Mouse (Mus musculus) midbrain, embryonic 16.5 days (tissue): ENCODE measurements at regions not wholly inside any gene's neighbourhood (a gene's known extent, or its start where the extent isn't known, plus 50 kb on each side); places are given as distances from the start of the nearest gene placed in this dataset.

ENCODE experiments used
- ATAC-seq: fragments of 200-750 bp; cut with Nextera tagmentation; 2 replicates; pipeline ENCODE4 v1.8.0; 2017; ENCODE audit warnings: moderate TSS enrichment
- H3K27ac ChIP-seq: fragments of 300-500 bp; sonication (generic); 2 replicates; pipeline ENCODE4 v1.5.1; 2014; ENCODE audit warnings: mild to moderate bottlenecking, low read length, mixed read lengths
- H3K27me3 ChIP-seq: fragments of 300-500 bp; sonication (generic); 2 replicates; pipeline ENCODE4 v1.6.1; 2014; ENCODE audit warnings: low read depth, low read length, mixed read lengths; ENCODE audit not compliant: control insufficient read depth, insufficient read depth
- H3K36me3 ChIP-seq: fragments of 300-500 bp; sonication (generic); 2 replicates; pipeline ENCODE4 v1.6.1; 2014; ENCODE audit warnings: mild to moderate bottlenecking, low read length, moderate library complexity, mixed read lengths; ENCODE audit not compliant: control insufficient read depth, insufficient read depth
- H3K4me1 ChIP-seq: fragments of 300-500 bp; sonication (generic); 2 replicates; pipeline ENCODE4 v1.6.1; 2014; ENCODE audit warnings: mild to moderate bottlenecking, low read length, mixed read lengths; ENCODE audit not compliant: control insufficient read depth, insufficient read depth
- H3K4me2 ChIP-seq: fragments of 300-500 bp; sonication (generic); 2 replicates; pipeline ENCODE4 v1.6.1; 2014; ENCODE audit warnings: mild to moderate bottlenecking, low read length, mixed read lengths
- H3K4me3 ChIP-seq: fragments of 300-500 bp; sonication (generic); 2 replicates; pipeline ENCODE4 v1.5.1; 2014; ENCODE audit warnings: low read depth, mild to moderate bottlenecking, low read length, moderate library complexity, mixed read lengths
- H3K9ac ChIP-seq: fragments of 300-500 bp; sonication (generic); 2 replicates; pipeline ENCODE4 v1.6.1; 2014; ENCODE audit warnings: low read depth, low read length, mixed read lengths
- H3K9me3 ChIP-seq: fragments of 300-500 bp; sonication (generic); replicated peaks from 2 replicates; pipeline ENCODE4 v1.6.1; 2014; ENCODE audit warnings: mild to moderate bottlenecking, low read length, mixed read lengths; ENCODE audit not compliant: control insufficient read depth, poor library complexity, severe bottlenecking
- WGBS: fragments of 180-500 bp; shearing (Covaris S2); extraction: QIAGEN DNeasy Blood & Tissue Kit; methylation state at CpG from one replicate; pipeline ENCODE4 v1.1.7; 2014; 5-methylcytosine and 5-hydroxymethylcytosine counted together

DNA sequence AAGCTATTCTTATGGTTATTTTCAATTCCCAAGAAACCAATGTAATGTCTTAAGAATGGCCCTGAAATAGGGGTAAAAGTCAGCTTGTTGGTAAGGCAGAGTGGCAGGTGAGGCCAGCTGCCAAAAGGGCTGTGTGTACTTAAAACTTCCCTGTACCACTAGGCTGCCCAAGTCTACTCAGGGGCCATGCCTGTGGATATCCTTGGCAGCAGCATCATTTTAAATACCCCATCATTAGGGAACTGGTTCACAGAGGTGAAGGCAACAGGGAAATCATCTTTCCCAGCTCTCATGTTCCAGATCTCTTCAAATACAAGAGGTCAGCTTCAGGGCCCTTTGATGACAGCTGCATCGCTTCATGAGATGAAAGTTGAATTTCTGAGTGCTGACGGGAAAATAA is 399.8 kb downstream of the Dthd1 start:
- Histone ChIP-seq H3K4me2 (no peak overlapping the region), H3K27me3 (no peaks in the 10 kb centered on the region), H3K27ac (no peak overlapping the region), H3K9ac (no peak overlapping the region), H3K4me1 (no peaks in the 10 kb centered on the region), H3K36me3 (no peaks in the 10 kb centered on the region), H3K9me3 (no peaks in the 10 kb centered on the region), H3K4me3 (no peak overlapping the region)
- peak; percentile 67; the same call in 1 of the 2 replicates for ATAC-seq
- 50% methylated on average over 2 of the region's 2 CpGs for WGBS

DNA sequence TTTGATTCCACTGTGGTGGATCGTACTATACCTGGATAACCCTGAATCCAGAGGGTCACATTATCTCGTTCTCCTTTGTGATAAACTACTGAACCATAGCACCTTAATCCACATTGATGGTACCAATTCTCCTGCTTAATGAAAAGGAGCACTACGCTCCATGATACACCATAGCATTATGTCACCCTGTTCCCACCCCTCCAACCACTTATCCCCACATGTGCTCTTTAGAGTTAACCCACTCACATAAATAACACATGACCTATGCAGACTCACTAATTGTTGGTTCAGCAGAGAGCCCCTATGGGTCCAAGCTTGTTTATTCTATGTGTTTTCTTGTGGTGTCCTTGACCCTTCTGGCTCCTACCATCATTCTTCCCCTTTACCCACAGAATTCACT is 405.8 kb downstream of the Dthd1 start:
- H3K27me3 ChIP-seq, result no peaks in the 10 kb centered on the region
- H3K4me2 ChIP-seq, result no peak overlapping the region
- H3K9me3 ChIP-seq, result no peaks in the 10 kb centered on the region
- 43% methylated on average over 3 of the region's 3 CpGs for WGBS
- no peaks in the 10 kb centered on the region for H3K4me1 ChIP-seq
- H3K36me3 ChIP-seq, result no peaks in the 10 kb centered on the region
- H3K4me3 ChIP-seq, result no peak overlapping the region
- H3K27ac ChIP-seq, result no peak overlapping the region
- no peak overlapping the region for H3K9ac ChIP-seq
- ATAC-seq, result no peak

DNA sequence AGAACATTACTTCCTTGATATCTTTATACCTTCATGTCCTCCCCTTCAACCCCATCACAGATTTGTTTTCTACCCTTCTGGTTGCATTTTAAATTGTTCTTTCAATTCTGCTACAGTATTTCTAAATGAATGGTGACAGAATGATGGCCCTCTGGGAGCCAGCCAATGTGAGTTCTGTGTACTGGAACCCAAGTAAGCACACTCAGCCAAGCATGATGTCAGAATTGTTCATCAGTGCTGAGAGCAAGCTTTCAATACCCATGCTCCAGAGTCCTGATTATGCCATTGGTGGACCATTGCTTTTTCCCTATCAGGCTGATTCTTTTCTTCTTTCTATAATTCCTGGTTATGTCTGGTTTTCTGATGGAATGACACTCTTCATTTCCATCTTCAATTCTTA is 386.3 kb upstream of the Nwd2 start:
- H3K9ac ChIP-seq, result no peak overlapping the region
- no peaks in the 10 kb centered on the region for H3K9me3 ChIP-seq
- ATAC-seq, result no peak
- no peak overlapping the region for H3K27ac ChIP-seq
- H3K4me3 ChIP-seq, result no peak overlapping the region
- H3K4me1 ChIP-seq, result no peaks in the 10 kb centered on the region
- no peaks in the 10 kb centered on the region for H3K36me3 ChIP-seq
- H3K4me2 ChIP-seq, result no peak overlapping the region
- H3K27me3 ChIP-seq, result no peaks in the 10 kb centered on the region
